Mouse (Mus musculus) gastrocnemius, adult 8-10 months (tissue): Measurements from ENCODE around the gene Kctd5. TPM values are rescaled to one million over a fixed set of nuclear protein-coding genes. Genes with fewer than 3 reads are reported as not detected.
A peak's percentile ranks its signal among the peaks of the same experiment; 100 is the strongest.

ENCODE experiments used
- DNase-seq, 2 experiments: peaks; one replicate each; pipeline ENCODE4 v3.0.0; 2022; ENCODE audit warnings: low spot score in 2 of 2
- total RNA-seq, 4 experiments: library from RNA; stranded (reverse); gene quantifications; 2 replicates each; pipeline ENCODE4 v1.2.4; 2022

The Kctd5 gene
- total RNA-seq, 4 experiments from 2014 or later = 5.8 to 8.0 (median 6.1) TPM

GRCm38 (mm10) chr17:24037844-24038243 lies 35.4 kb downstream of the Kctd5 start, which contains the start of gene Prss27:
Prss27 (plus strand) TSS chr17:24038144.
- DNase-seq = no peak

GRCm38 (mm10) chr17:24037360-24037759 lies 35.9 kb downstream of the Kctd5 start:
- DNase-seq = no peak

GRCm38 (mm10) chr17:24036954-24037353 lies 36.3 kb downstream of the Kctd5 start:
- no peak for DNase-seq

GRCm38 (mm10) chr17:24035087-24035486 lies 38.2 kb downstream of the Kctd5 start:
- no peak for DNase-seq

- DNase-seq = no peak
Observed at GRCm38 (mm10) chr17:24030551-24030950, 42.7 kb downstream of the Kctd5 start.

GRCm38 (mm10) chr17:24029477-24029876 lies 43.8 kb downstream of the Kctd5 start:
- no peak for DNase-seq

- no peak for DNase-seq
Observed at GRCm38 (mm10) chr17:24021375-24022199, 51.7 kb downstream of the Kctd5 start.

GRCm38 (mm10) chr17:24020696-24021095 lies 52.6 kb downstream of the Kctd5 start:
- DNase-seq = no peak

- DNase-seq = no peak
Observed at GRCm38 (mm10) chr17:24015727-24016126, 57.6 kb downstream of the Kctd5 start.

- DNase-seq = no peak
Observed at GRCm38 (mm10) chr17:24014433-24014965, 58.8 kb downstream of the Kctd5 start.

- DNase-seq = no peak
Observed at GRCm38 (mm10) chr17:24012921-24013320, 60.4 kb downstream of the Kctd5 start.

GRCm38 (mm10) chr17:24009617-24010016 lies 63.7 kb downstream of the Kctd5 start:
- no peak for DNase-seq

GRCm38 (mm10) chr17:24008105-24008504 lies 65.2 kb downstream of the Kctd5 start:
- DNase-seq = no peak

- no peak for DNase-seq
Observed at GRCm38 (mm10) chr17:24007391-24007790, 65.9 kb downstream of the Kctd5 start.

GRCm38 (mm10) chr17:24006930-24007329 lies 66.4 kb downstream of the Kctd5 start:
- no peak for DNase-seq

- no peak for DNase-seq
Observed at GRCm38 (mm10) chr17:24005049-24005448, 68.2 kb downstream of the Kctd5 start.

- no peak for DNase-seq
Observed at GRCm38 (mm10) chr17:24004071-24004665, 69.1 kb downstream of the Kctd5 start.

GRCm38 (mm10) chr17:24000404-24000803 lies 72.9 kb downstream of the Kctd5 start:
- DNase-seq = peak; percentile 6 to 20

GRCm38 (mm10) chr17:23998383-23998782 lies 74.9 kb downstream of the Kctd5 start:
- no peak for DNase-seq

- no peak for DNase-seq
Observed at GRCm38 (mm10) chr17:23997901-23998300, 75.4 kb downstream of the Kctd5 start, which contains the start of gene Prss22. Prss22 (minus strand) TSS chr17:23998100.
